Mouse (Mus musculus) testis, adult 2 months (tissue): ENCODE data around the gene Rnase9. TPM values are rescaled to one million over a fixed set of nuclear protein-coding genes. Genes with fewer than 3 reads are reported as not detected.

Experiments used
- H3K27ac ChIP-seq: fragments of 200-500 bp; 2 replicates; pipeline ENCODE4 v1.5.1; 2012; ENCODE audit warnings: low read depth, low read length; ENCODE audit not compliant: control insufficient read depth, insufficient read depth
- H3K27me3 ChIP-seq: fragments of 200-500 bp; 2 replicates; pipeline ENCODE4 v1.6.1; 2012; ENCODE audit warnings: mild to moderate bottlenecking, low read length, moderate library complexity; ENCODE audit not compliant: control insufficient read depth, insufficient read depth
- H3K36me3 ChIP-seq: fragments of 200-500 bp; 2 replicates; pipeline ENCODE4 v1.6.1; 2012; ENCODE audit warnings: mild to moderate bottlenecking, low read length; ENCODE audit not compliant: control insufficient read depth, insufficient read depth
- H3K4me1 ChIP-seq: fragments of 200-500 bp; 2 replicates; pipeline ENCODE4 v1.6.1; 2012; ENCODE audit warnings: low read length; ENCODE audit not compliant: control insufficient read depth, insufficient read depth
- H3K4me3 ChIP-seq: fragments of 200-500 bp; 2 replicates; pipeline ENCODE4 v1.5.1; 2012; ENCODE audit warnings: low read depth, mild to moderate bottlenecking, low read length, moderate library complexity, mixed read lengths; ENCODE audit not compliant: control insufficient read depth
- CTCF ChIP-seq: fragments of 200-500 bp; IDR thresholded peaks from 2 replicates; pipeline ENCODE4 v1.5.1; 2012; ENCODE audit warnings: low read depth, mild to moderate bottlenecking, inconsistent platforms, low read length, moderate library complexity; ENCODE audit not compliant: control insufficient read depth, insufficient read depth, insufficient replicate concordance
- POLR2A ChIP-seq: fragments of 200-500 bp; IDR thresholded peaks from 2 replicates; pipeline ENCODE4 v1.6.1; 2012; ENCODE audit warnings: low read depth, mild to moderate bottlenecking, inconsistent platforms, low read length, moderate library complexity; ENCODE audit not compliant: control insufficient read depth
- polyA plus RNA-seq: library from polyadenylated mRNA; depleted of rRNA; stranded (reverse); fragments of >200 nt; gene quantifications from 2 replicates; pipeline ENCODE4 v1.2.3, GENCODE M21; 2012

The Rnase9 gene
- polyA plus RNA-seq, 1 experiment, result not detected

GRCm38 (mm10) chr14:51068956-51069355, 27.3 kb upstream of the Rnase9 start:
- TF ChIP-seq CTCF, result no peak
- TF ChIP-seq POLR2A, result no peak
- no peaks in the 10 kb centered on the region for H3K27me3 ChIP-seq
- H3K36me3 ChIP-seq, result no peaks in the 10 kb centered on the region
- H3K4me3 ChIP-seq, result no peak overlapping the region
- H3K27ac ChIP-seq, result no peak overlapping the region
- peaks cover 11% of the 10 kb centered on the region for H3K4me1 ChIP-seq

GRCm38 (mm10) chr14:51060761-51061160, 19.1 kb upstream of the Rnase9 start:
- H3K27me3 ChIP-seq, result no peaks in the 10 kb centered on the region

GRCm38 (mm10) chr14:51057401-51057831, 15.7 kb upstream of the Rnase9 start, which contains the start of gene Rnase12:
TSS of gene Rnase12 (minus strand) at chr14:51057661.
- H3K36me3 ChIP-seq, result no peaks in the 10 kb centered on the region
- H3K4me1 ChIP-seq, result no peaks in the 10 kb centered on the region; the same call in 1 of the 2 replicates
- no peaks in the 10 kb centered on the region for H3K27me3 ChIP-seq
- TF ChIP-seq POLR2A (no peak), CTCF (no peak)
- H3K27ac ChIP-seq, result no peak within 1 kb of the TSS
- no peak within 1 kb of the TSS for H3K4me3 ChIP-seq

More at GRCm38 (mm10) chr14:51060761-51061160, 19.1 kb upstream of the Rnase9 start:
- no peaks in the 10 kb centered on the region for H3K36me3 ChIP-seq
- peaks cover 4% of the 10 kb centered on the region for H3K4me1 ChIP-seq
- H3K4me3 ChIP-seq, result no peak overlapping the region
- H3K27ac ChIP-seq, result no peak overlapping the region
- no peak for TF ChIP-seq POLR2A
- TF ChIP-seq CTCF, result no peak

- no peaks in the 10 kb centered on the region for H3K27me3 ChIP-seq
- TF ChIP-seq CTCF, result no peak
- H3K4me1 ChIP-seq, result no peaks in the 10 kb centered on the region; the same call in 1 of the 2 replicates
- no peak overlapping the region for H3K27ac ChIP-seq
- H3K4me3 ChIP-seq, result no peak overlapping the region
- H3K36me3 ChIP-seq, result no peaks in the 10 kb centered on the region
Measured at GRCm38 (mm10) chr14:51054243-51055237, 12.9 kb upstream of the Rnase9 start.

GRCm38 (mm10) chr14:51053176-51053575, 11.5 kb upstream of the Rnase9 start:
- TF ChIP-seq POLR2A, result no peak
- TF ChIP-seq CTCF, result no peak
- Histone ChIP-seq H3K36me3 (no peaks in the 10 kb centered on the region), H3K4me1 (no peaks in the 10 kb centered on the region; the same call in 1 of the 2 replicates), H3K27ac (no peak overlapping the region), H3K27me3 (no peaks in the 10 kb centered on the region), H3K4me3 (no peak overlapping the region)

- TF ChIP-seq POLR2A (no peak), CTCF (no peak)
- no peaks in the 10 kb centered on the region for H3K27me3 ChIP-seq
Measured at GRCm38 (mm10) chr14:51051941-51052340, 10.3 kb upstream of the Rnase9 start.

GRCm38 (mm10) chr14:51050063-51050462, 8.4 kb upstream of the Rnase9 start, which contains the start of gene Rnase11:
TSS of gene Rnase11 (minus strand) at chr14:51050163.
- Histone ChIP-seq H3K27ac (no peak within 1 kb of the TSS), H3K4me3 (no peak within 1 kb of the TSS), H3K4me1 (no peaks in the 10 kb centered on the region; the same call in 1 of the 2 replicates), H3K36me3 (no peaks in the 10 kb centered on the region), H3K27me3 (no peaks in the 10 kb centered on the region)
- TF ChIP-seq CTCF (no peak), POLR2A (no peak)

More at GRCm38 (mm10) chr14:51051941-51052340, 10.3 kb upstream of the Rnase9 start:
- Histone ChIP-seq H3K27ac (no peak overlapping the region), H3K4me3 (no peak overlapping the region), H3K4me1 (no peaks in the 10 kb centered on the region; the same call in 1 of the 2 replicates), H3K36me3 (no peaks in the 10 kb centered on the region)
